Mouse (Mus musculus) embryonic fibroblast, embryonic 13.5 days (primary cell): Measurements from ENCODE around the gene Myo1d.

Experiments used
- CTCF ChIP-seq: IDR thresholded peaks from 2 replicates; pipeline ENCODE4 v1.5.1; 2011; ENCODE audit warnings: mild to moderate bottlenecking, control low read depth, low read length, moderate library complexity, borderline replicate concordance; ENCODE audit not compliant: insufficient read depth
- POLR2A ChIP-seq: IDR thresholded peaks from 2 replicates; pipeline ENCODE4 v1.6.1; 2011; ENCODE audit warnings: low read depth, mild to moderate bottlenecking, control low read depth, low read length, moderate library complexity

- TF ChIP-seq POLR2A (no peak), CTCF (no peak)
Observed at GRCm38 (mm10) chr11:80493186-80493585, 286.6 kb downstream of the Myo1d start.
